Mouse (Mus musculus): ENCODE measurements around the gene Scarb1. TPM values are rescaled to one million over a fixed set of nuclear protein-coding genes. Genes with fewer than 3 reads are reported as not detected.
A peak's percentile ranks its signal among the peaks of the same experiment; 100 is the strongest.

The Scarb1 gene
- polyA plus RNA-seq, 1 experiment from 2014 or later: 17.6 TPM

DNA sequence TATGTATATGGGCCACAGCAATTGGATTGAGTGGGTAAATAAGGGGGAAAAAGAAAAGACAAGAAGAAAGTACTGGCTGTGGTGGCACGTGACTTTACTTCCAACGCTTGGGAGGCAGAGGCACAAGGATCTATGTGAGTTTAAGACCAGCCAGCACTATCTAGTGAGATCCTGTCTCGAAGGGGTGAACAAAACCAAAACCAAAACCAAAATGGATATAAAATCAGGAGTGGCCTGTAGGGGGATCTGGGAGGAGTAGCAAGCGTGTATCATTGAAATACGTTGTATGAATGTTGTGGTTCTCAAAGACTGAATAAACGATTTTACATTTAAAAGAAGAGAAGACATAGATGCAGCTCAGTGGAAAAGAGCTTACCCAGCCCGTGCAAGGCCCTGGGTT lies 34.5 kb downstream of the Scarb1 start:
- ATAC-seq: no peak

DNA sequence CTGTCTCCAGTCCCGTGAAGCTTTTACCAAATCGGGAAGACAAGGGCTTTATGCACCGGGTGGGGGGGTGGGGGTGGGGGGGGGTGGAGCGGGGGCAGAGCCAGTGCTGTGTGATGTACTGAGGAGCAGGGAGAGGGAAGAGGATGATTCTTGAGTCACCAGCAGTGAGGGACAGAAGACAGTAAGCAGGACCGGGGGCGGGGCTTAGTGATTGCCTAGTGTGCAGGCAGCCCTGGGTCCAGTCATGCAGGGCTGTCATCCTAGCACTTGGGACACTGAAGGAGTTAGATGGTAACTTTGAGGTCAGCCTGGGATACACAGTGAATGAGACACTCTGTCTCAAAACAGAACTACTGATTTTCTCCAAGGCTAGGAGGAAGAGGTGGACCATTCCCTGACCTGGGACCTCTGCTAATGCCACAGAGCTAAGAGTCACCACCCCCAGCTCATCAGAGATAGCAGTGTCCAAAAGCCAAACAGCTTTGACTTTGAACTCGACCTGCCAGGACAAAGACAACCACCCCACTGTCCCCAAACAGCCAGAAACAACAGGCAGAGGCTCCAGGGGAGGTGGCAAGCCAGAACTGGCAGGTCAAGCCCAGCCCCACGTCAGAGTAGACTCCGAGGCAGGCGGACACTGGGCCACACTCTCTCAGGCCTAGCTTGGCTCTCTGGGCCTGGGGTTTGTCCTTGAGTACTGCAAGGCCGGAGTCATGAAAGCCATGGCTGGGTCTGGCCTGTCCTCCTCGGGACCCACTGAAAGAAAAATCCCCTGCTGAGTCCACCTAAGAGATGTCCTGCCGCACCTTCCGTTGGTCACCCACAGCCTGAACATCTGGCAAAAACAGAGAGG lies 35.4 kb downstream of the Scarb1 start:
- H3K9ac ChIP-seq (ENCODE audit: low read length): no peak overlapping the region
- H3K36me3 ChIP-seq (ENCODE audit: control insufficient read depth, insufficient read depth, low read length): no peaks in the 10 kb centered on the region
- DNase-seq (ENCODE audit: low spot score) (no peak), ATAC-seq (no peak)
- no peak overlapping the region for H3K4me3 ChIP-seq (ENCODE audit: low read depth, low read length)
- WGBS: 59% methylated on average over 14 of the region's 14 CpGs
- no peak overlapping the region for H3K27ac ChIP-seq (ENCODE audit: low read depth, low read length)
- H3K9me3 ChIP-seq (replicated peaks; ENCODE audit: control insufficient read depth, low read length): no peaks in the 10 kb centered on the region
- H3K27me3 ChIP-seq (replicated peaks; ENCODE audit: control insufficient read depth, insufficient read depth, low read length): no peaks in the 10 kb centered on the region
- H3K4me1 ChIP-seq (ENCODE audit: control insufficient read depth, insufficient read depth, low read length): no peaks in the 10 kb centered on the region
- no peak overlapping the region for H3K4me2 ChIP-seq (ENCODE audit: low read length)

More for the DNA sequence above, 34.5 kb downstream of the Scarb1 start:
- no peak for DNase-seq (ENCODE audit: low spot score)
- no peak overlapping the region for H3K4me2 ChIP-seq (ENCODE audit: low read length)
- no peaks in the 10 kb centered on the region for H3K9me3 ChIP-seq (replicated peaks; ENCODE audit: control insufficient read depth, low read length)
- 80% methylated on average over 7 of the region's 7 CpGs for WGBS
- no peak overlapping the region for H3K4me3 ChIP-seq (ENCODE audit: low read depth, low read length)
- H3K36me3 ChIP-seq (ENCODE audit: control insufficient read depth, insufficient read depth, low read length): no peaks in the 10 kb centered on the region
- no peaks in the 10 kb centered on the region for H3K27me3 ChIP-seq (replicated peaks; ENCODE audit: control insufficient read depth, insufficient read depth, low read length)
- H3K27ac ChIP-seq (ENCODE audit: low read depth, low read length): no peak overlapping the region
- no peaks in the 10 kb centered on the region for H3K4me1 ChIP-seq (ENCODE audit: control insufficient read depth, insufficient read depth, low read length)
- H3K9ac ChIP-seq (ENCODE audit: low read length): no peak overlapping the region

DNA sequence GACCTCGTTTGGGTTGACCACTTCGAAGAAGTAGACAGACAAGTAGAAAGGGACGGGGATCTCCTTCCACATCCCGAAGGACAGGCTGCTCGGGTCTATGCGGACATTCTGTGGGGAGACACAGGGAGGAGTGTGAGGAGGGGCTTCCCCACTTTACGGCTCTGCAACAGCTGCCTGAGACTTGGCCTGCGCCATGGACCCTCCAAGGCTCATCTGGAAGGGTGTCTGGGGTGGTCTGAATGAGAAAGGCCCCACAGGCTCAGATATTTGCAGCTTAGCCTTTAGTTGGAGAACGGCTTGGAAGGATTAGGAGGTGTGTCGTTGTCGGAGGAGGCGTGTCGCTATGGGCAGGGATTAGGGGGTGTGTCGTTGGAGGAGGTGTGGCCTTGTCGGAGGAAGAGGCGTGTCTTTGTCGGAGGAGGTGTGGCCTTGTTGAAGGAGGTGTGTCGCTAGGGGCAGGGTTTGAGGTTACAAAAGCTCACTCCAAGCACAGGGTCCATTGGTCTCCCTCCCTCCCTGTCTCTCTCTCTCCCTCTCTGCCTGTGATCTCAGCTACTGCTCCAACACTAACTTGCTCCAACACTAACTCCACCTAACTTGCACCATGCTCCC lies 36.5 kb downstream of the Scarb1 start:
- Histone ChIP-seq H3K4me3 (ENCODE audit: low read depth, low read length) (no peak overlapping the region), H3K9ac (ENCODE audit: low read length) (no peak overlapping the region), H3K4me1 (ENCODE audit: control insufficient read depth, insufficient read depth, low read length) (no peaks in the 10 kb centered on the region), H3K36me3 (ENCODE audit: control insufficient read depth, insufficient read depth, low read length) (peaks cover 8% of the 10 kb centered on the region), H3K9me3 (replicated peaks; ENCODE audit: control insufficient read depth, low read length) (no peaks in the 10 kb centered on the region), H3K27me3 (replicated peaks; ENCODE audit: control insufficient read depth, insufficient read depth, low read length) (no peaks in the 10 kb centered on the region), H3K4me2 (ENCODE audit: low read length) (0 out of 2 replicates have a peak overlapping the region, but pooled peaks have one; percentile 12), H3K27ac (ENCODE audit: low read depth, low read length) (no peak overlapping the region)
- ATAC-seq (peak; percentile 72), DNase-seq (ENCODE audit: low spot score) (peak; percentile 65)
- 21% methylated on average over 18 of the region's 18 CpGs for WGBS

GRCm38 (mm10) chr5:125303055-125303454 lies 37.8 kb downstream of the Scarb1 start:
- no peaks in the 10 kb centered on the region for H3K27me3 ChIP-seq (replicated peaks; ENCODE audit: control insufficient read depth, insufficient read depth, low read length)
- no peaks in the 10 kb centered on the region for H3K4me1 ChIP-seq (ENCODE audit: control insufficient read depth, insufficient read depth, low read length)
- H3K27ac ChIP-seq (ENCODE audit: low read depth, low read length): no peak overlapping the region
- no peak overlapping the region for H3K9ac ChIP-seq (ENCODE audit: low read length)
- WGBS: 95% methylated on average over 6 of the region's 6 CpGs
- no peak overlapping the region for H3K4me2 ChIP-seq (ENCODE audit: low read length)
- ATAC-seq (no peak), DNase-seq (ENCODE audit: low spot score) (no peak)
- no peaks in the 10 kb centered on the region for H3K9me3 ChIP-seq (replicated peaks; ENCODE audit: control insufficient read depth, low read length)
- peaks cover 15% of the 10 kb centered on the region for H3K36me3 ChIP-seq (ENCODE audit: control insufficient read depth, insufficient read depth, low read length)
- no peak overlapping the region for H3K4me3 ChIP-seq (ENCODE audit: low read depth, low read length)

- 93% methylated on average over 9 of the region's 9 CpGs for WGBS
- Histone ChIP-seq H3K9ac (ENCODE audit: low read length) (no peak overlapping the region), H3K36me3 (ENCODE audit: control insufficient read depth, insufficient read depth, low read length) (peaks cover 18% of the 10 kb centered on the region), H3K4me1 (ENCODE audit: control insufficient read depth, insufficient read depth, low read length) (no peaks in the 10 kb centered on the region), H3K4me3 (ENCODE audit: low read depth, low read length) (no peak overlapping the region), H3K27me3 (replicated peaks; ENCODE audit: control insufficient read depth, insufficient read depth, low read length) (no peaks in the 10 kb centered on the region), H3K9me3 (replicated peaks; ENCODE audit: control insufficient read depth, low read length) (no peaks in the 10 kb centered on the region), H3K4me2 (ENCODE audit: low read length) (no peak overlapping the region), H3K27ac (ENCODE audit: low read depth, low read length) (no peak overlapping the region)
- ATAC-seq (no peak), DNase-seq (ENCODE audit: low spot score) (no peak)
Observed at GRCm38 (mm10) chr5:125298234-125298633, 42.7 kb downstream of the Scarb1 start.

DNA sequence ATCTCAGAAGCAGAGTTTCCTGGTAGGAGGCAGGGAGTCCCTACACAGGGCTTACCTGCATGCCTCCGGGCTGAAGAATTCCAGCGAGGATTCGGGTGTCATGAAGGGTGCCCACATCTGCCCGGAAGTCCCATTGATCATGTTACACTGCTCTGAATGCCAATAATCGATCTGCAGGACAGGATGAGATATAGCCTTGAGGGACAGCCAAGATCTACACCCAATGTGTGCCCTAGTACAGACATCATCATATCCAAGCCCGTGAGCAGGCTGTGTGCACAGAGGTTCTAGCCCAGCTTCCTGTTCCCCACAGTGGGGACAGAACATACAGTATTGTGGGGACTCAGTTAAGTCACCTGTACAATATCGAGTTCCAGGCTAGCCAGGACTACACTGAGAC lies 43.7 kb downstream of the Scarb1 start:
- Histone ChIP-seq H3K27me3 (replicated peaks; ENCODE audit: control insufficient read depth, insufficient read depth, low read length) (no peaks in the 10 kb centered on the region), H3K4me3 (ENCODE audit: low read depth, low read length) (no peak overlapping the region), H3K4me2 (ENCODE audit: low read length) (no peak overlapping the region), H3K36me3 (ENCODE audit: control insufficient read depth, insufficient read depth, low read length) (peaks cover 21% of the 10 kb centered on the region), H3K9me3 (replicated peaks; ENCODE audit: control insufficient read depth, low read length) (no peaks in the 10 kb centered on the region), H3K4me1 (ENCODE audit: control insufficient read depth, insufficient read depth, low read length) (no peaks in the 10 kb centered on the region), H3K27ac (ENCODE audit: low read depth, low read length) (no peak overlapping the region), H3K9ac (ENCODE audit: low read length) (no peak overlapping the region)
- DNase-seq (ENCODE audit: low spot score) (no peak), ATAC-seq (no peak)
- WGBS: 92% methylated on average over 7 of the region's 7 CpGs

- ATAC-seq: no peak
- no peak for DNase-seq (ENCODE audit: low spot score)
- 73% methylated on average over 7 of the region's 7 CpGs for WGBS
- Histone ChIP-seq H3K4me3 (ENCODE audit: low read depth, low read length) (no peak overlapping the region), H3K36me3 (ENCODE audit: control insufficient read depth, insufficient read depth, low read length) (peaks cover 6% of the 10 kb centered on the region; the same call in 1 of the 2 replicates), H3K27me3 (replicated peaks; ENCODE audit: control insufficient read depth, insufficient read depth, low read length) (no peaks in the 10 kb centered on the region), H3K9me3 (replicated peaks; ENCODE audit: control insufficient read depth, low read length) (no peaks in the 10 kb centered on the region), H3K4me1 (ENCODE audit: control insufficient read depth, insufficient read depth, low read length) (no peaks in the 10 kb centered on the region), H3K9ac (ENCODE audit: low read length) (no peak overlapping the region), H3K4me2 (ENCODE audit: low read length) (no peak overlapping the region), H3K27ac (ENCODE audit: low read depth, low read length) (no peak overlapping the region)
Observed at GRCm38 (mm10) chr5:125292951-125293350, 47.9 kb downstream of the Scarb1 start.

GRCm38 (mm10) chr5:125291895-125292294 lies 49.0 kb downstream of the Scarb1 start:
- DNase-seq (ENCODE audit: low spot score) (no peak), ATAC-seq (no peak)
- Histone ChIP-seq H3K27me3 (replicated peaks; ENCODE audit: control insufficient read depth, insufficient read depth, low read length) (no peaks in the 10 kb centered on the region), H3K9me3 (replicated peaks; ENCODE audit: control insufficient read depth, low read length) (no peaks in the 10 kb centered on the region), H3K4me1 (ENCODE audit: control insufficient read depth, insufficient read depth, low read length) (no peaks in the 10 kb centered on the region), H3K4me3 (ENCODE audit: low read depth, low read length) (no peak overlapping the region), H3K27ac (ENCODE audit: low read depth, low read length) (no peak overlapping the region), H3K9ac (ENCODE audit: low read length) (no peak overlapping the region), H3K36me3 (ENCODE audit: control insufficient read depth, insufficient read depth, low read length) (peaks cover 6% of the 10 kb centered on the region; the same call in 1 of the 2 replicates), H3K4me2 (ENCODE audit: low read length) (no peak overlapping the region)
- 88% methylated on average over 8 of the region's 8 CpGs for WGBS

GRCm38 (mm10) chr5:125291387-125291786 lies 49.5 kb downstream of the Scarb1 start:
- Histone ChIP-seq H3K4me3 (ENCODE audit: low read depth, low read length) (no peak overlapping the region), H3K36me3 (ENCODE audit: control insufficient read depth, insufficient read depth, low read length) (peaks cover 6% of the 10 kb centered on the region; the same call in 1 of the 2 replicates), H3K9me3 (replicated peaks; ENCODE audit: control insufficient read depth, low read length) (no peaks in the 10 kb centered on the region), H3K27me3 (replicated peaks; ENCODE audit: control insufficient read depth, insufficient read depth, low read length) (no peaks in the 10 kb centered on the region), H3K4me2 (ENCODE audit: low read length) (no peak overlapping the region), H3K4me1 (ENCODE audit: control insufficient read depth, insufficient read depth, low read length) (no peaks in the 10 kb centered on the region), H3K9ac (ENCODE audit: low read length) (no peak overlapping the region), H3K27ac (ENCODE audit: low read depth, low read length) (no peak overlapping the region)
- DNase-seq (ENCODE audit: low spot score) (no peak), ATAC-seq (no peak)
- 93% methylated on average over 10 of the region's 10 CpGs for WGBS

Measured in forebrain, embryonic 14.5 days (tissue).